Mouse (Mus musculus) heart, adult 2 months (tissue): ENCODE measurements around the gene Tmc4.

Source experiments
- CTCF ChIP-seq: fragments of 200-600 bp; IDR thresholded peaks from 2 replicates; pipeline ENCODE4 v1.8.1; 2022; ENCODE audit warnings: antibody characterized with exemption, mild to moderate bottlenecking, moderate library complexity
- EP300 ChIP-seq: fragments of 200-500 bp; IDR thresholded peaks from 2 replicates; pipeline ENCODE4 v1.6.1; 2011; ENCODE audit warnings: low read depth, low read length, control low read depth; ENCODE audit not compliant: insufficient read depth
- POLR2A ChIP-seq: fragments of 200-500 bp; IDR thresholded peaks from 2 replicates; pipeline ENCODE4 v1.6.1; 2011; ENCODE audit warnings: mild to moderate bottlenecking, low read depth, low read length, control low read depth; ENCODE audit not compliant: insufficient read depth

- TF ChIP-seq CTCF (no peak), EP300 (no peak), POLR2A (no peak)
Observed at GRCm38 (mm10) chr7:3676371-3676770, 982 bp downstream of the Tmc4 start.
